8 mouse cellular contexts compared by ENCODE assay signal in genomic region chr13:34344376-34345127, GRCm38 (mm10). TPM values are rescaled to one million over a fixed set of nuclear protein-coding genes. Genes with fewer than 3 reads are reported as not detected.
A peak's percentile ranks its signal among the peaks of the same experiment; 100 is the strongest.
DNase-seq lines count a peak whose midpoint lies in the region; ATAC-seq and TF ChIP-seq lines count a peak whose summit lies in the region.

No protein-coding gene starts in this region.

- under 1% methylated on average over 77 of the region's 101 CpGs for WGBS in neural tube, embryonic 11.5 days
- WGBS in heart, embryonic 14.5 days, result under 1% methylated on average over 60 of the region's 101 CpGs

- H3K9ac ChIP-seq in neural tube, embryonic 11.5 days (ENCODE audit: low read length), result peak overlapping the region; percentile 89
- peak overlapping the region; percentile 84 for H3K9ac ChIP-seq in heart, embryonic 14.5 days (ENCODE audit: low read length)

- H3K4me3 ChIP-seq in neural tube, embryonic 11.5 days (ENCODE audit: low read depth, low read length), result peak overlapping the region; percentile 92
- H3K4me3 ChIP-seq in heart, embryonic 14.5 days (ENCODE audit: control insufficient read depth in 1 of 2, insufficient read depth in 1 of 2, low read depth in 1 of 2, low read length in 2 of 2), result peak overlapping the region; percentile 56 to 75
- peak overlapping the region; percentile 90 for H3K4me3 ChIP-seq in layer of hippocampus, adult 2 months

- 0 out of 2 replicates have a peak, but pooled peaks have one; percentile 12 for TF ChIP-seq CTCF in layer of hippocampus, adult 2 months (conservative IDR thresholded peaks at IDR 0.05)

- peak; percentile 64 for DNase-seq in neural tube, embryonic 11.5 days (ENCODE audit: low spot score)
- DNase-seq in neural tube, embryonic 10.5 days (ENCODE audit: extremely low spot score, low spot score), result no peak
- DNase-seq in cerebellum, postnatal 36 days, result peak; percentile 48 to 51
- peak; percentile 27 to 28 for DNase-seq in layer of hippocampus, adult 2 months (ENCODE audit: low spot score in 2 of 2)
- peak; percentile 34 for DNase-seq in lung, postnatal 14 days
- DNase-seq in right cerebral cortex, postnatal 25 days, result peak; percentile 70

- H3K27ac ChIP-seq in neural tube, embryonic 11.5 days (ENCODE audit: low read depth, low read length), result peak overlapping the region; percentile 60
- H3K27ac ChIP-seq in heart, embryonic 14.5 days (replicated peaks in 1 of 2; ENCODE audit: control insufficient read depth in 1 of 2, insufficient read depth in 1 of 2, low read depth in 2 of 2, low read length in 2 of 2), result peak overlapping the region in 1 of 2 experiments; percentile 77; a peak in 3 of 4 replicates
- peak overlapping the region; percentile 95 for H3K27ac ChIP-seq in layer of hippocampus, adult 2 months

- peak; percentile 52 for ATAC-seq in neural tube, embryonic 11.5 days (ENCODE audit: insufficient read depth, low FRiP score, low TSS enrichment)
- ATAC-seq in heart, embryonic 14.5 days (ENCODE audit: insufficient number of reproducible peaks, insufficient read depth, low FRiP score, low read depth), result peak; percentile 55
- ATAC-seq in activated CD4-positive, CD25-positive, alpha-beta regulatory T cell, adult 4 months, result no peak

- peak overlapping the region; percentile 94 for H3K4me2 ChIP-seq in neural tube, embryonic 11.5 days (ENCODE audit: low read depth)
- H3K4me2 ChIP-seq in heart, embryonic 14.5 days (ENCODE audit: low read length), result peak overlapping the region; percentile 98

- no peaks in the 10 kb centered on the region for H3K27me3 ChIP-seq in neural tube, embryonic 11.5 days (ENCODE audit: control insufficient read depth, insufficient read depth, low read length)
- peaks cover 7% of the 10 kb centered on the region; the same call in 1 of the 2 replicates for H3K27me3 ChIP-seq in heart, embryonic 14.5 days (ENCODE audit: control insufficient read depth, insufficient read depth, low read length)

- H3K36me3 ChIP-seq in neural tube, embryonic 11.5 days (ENCODE audit: control insufficient read depth, insufficient read depth, low read length), result no peaks in the 10 kb centered on the region
- no peaks in the 10 kb centered on the region for H3K36me3 ChIP-seq in heart, embryonic 14.5 days (ENCODE audit: control insufficient read depth, insufficient read depth, low read length)

- peaks cover 10% of the 10 kb centered on the region for H3K4me1 ChIP-seq in neural tube, embryonic 11.5 days (ENCODE audit: control insufficient read depth, insufficient read depth, low read length)
- H3K4me1 ChIP-seq in heart, embryonic 14.5 days (ENCODE audit: control insufficient read depth in 2 of 2, insufficient read depth in 2 of 2, low read length in 2 of 2), result peaks cover 14 to 25% of the 10 kb centered on the region in 2 experiments

- H3K9me3 ChIP-seq in neural tube, embryonic 11.5 days (ENCODE audit: control insufficient read depth, low read length), result no peaks in the 10 kb centered on the region
- no peaks in the 10 kb centered on the region for H3K9me3 ChIP-seq in heart, embryonic 14.5 days (ENCODE audit: control insufficient read depth, low read length)

RNA-seq across cellular contexts. Expression of gene Slc22a23, which starts 0.4 kb away (rescaled TPM):
- 13.2 and 13.3 TPM in 2 replicates for polyA plus RNA-seq in neural tube, embryonic 11.5 days (2014; fragmentation: Nextera tagmentation; extraction: Ambion mirVana)
- 7.8 and 8.5 TPM in 2 replicates for polyA plus RNA-seq in heart, embryonic 14.5 days (2014; fragmentation: Nextera tagmentation; extraction: Ambion mirVana)
- 10 to 100 TPM; 31.6 to 34.8 TPM for total RNA-seq in layer of hippocampus, adult 2 months (2021)
- under 1 TPM; 0.17 to 0.23 TPM for polyA plus RNA-seq in activated CD4-positive, CD25-positive, alpha-beta regulatory T cell, adult 4 months (2017; shearing (Covaris generic))
